Mouse (Mus musculus): Measurements from ENCODE around the gene Cpxm1. TPM values are rescaled to one million over a fixed set of nuclear protein-coding genes. Genes with fewer than 3 reads are reported as not detected.

The Cpxm1 gene
- total RNA-seq (2022), result 1 to 10 TPM; 1.1 to 2.7 (median 2.4) TPM

DNA sequence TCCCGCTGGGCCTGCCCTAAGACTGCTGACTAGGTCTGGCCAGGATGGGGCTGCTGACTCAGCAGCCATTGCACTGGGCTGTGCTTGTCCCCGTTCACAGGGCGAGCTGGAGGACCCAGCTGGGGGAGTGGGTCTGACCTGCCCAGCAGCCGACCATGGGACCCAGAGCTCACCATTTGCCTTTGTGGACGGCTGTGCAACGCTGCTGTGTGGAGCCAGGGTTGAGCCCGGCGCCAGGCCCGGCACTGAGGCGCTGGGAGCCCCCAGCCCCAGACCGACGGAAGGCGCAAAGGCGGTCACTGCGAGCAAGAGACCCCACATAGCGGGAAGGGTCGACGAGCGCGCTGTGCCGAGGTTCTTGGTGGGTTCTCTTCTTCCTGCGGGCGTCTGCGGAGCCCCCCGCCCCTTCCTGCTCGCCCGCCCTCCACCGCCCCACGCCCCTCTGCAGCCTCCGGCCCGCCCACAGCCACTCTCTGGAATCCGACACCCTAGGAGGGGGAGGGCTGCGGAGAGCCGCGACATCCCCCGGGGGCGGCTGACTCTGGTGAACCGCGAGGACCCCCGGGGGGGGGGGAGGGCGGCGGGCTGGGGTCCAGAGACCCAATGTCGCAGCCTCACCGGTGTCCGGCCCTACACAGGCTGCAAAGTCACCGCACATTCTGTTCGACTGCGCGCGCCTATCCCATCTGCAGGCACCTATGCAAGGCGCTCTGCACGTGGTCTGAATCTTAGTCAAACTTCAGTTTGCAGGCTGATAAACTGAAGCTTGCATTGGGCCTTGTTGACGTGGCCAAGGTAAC, at the start of gene Cpxm1:
Gene Cpxm1 (minus strand): TSS at position 389 of the 800 bp plus-strand sequence.
- no peak for DNase-seq (ENCODE audit: low spot score in 2 of 2)

DNA sequence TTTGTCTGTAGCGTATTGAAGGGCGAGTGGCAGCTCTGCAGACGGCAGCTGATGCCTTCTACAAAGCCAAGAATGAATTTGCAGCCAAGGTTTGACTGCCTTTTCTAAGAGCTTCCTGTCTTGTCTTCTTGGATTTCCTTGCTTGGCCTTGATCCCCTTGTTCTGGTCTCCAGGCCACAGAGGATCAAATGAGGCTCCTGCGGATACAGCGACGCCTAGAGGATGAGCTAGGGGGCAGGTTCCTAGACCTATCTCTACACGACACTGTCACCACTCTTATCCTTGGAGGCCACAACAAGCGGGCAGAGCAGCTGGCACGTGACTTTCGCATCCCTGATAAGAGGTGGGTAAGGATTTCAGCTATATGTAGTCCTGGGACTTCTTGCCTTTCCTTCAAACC, 44.8 kb upstream of the Cpxm1 start:
- no peak for DNase-seq (ENCODE audit: low spot score in 2 of 2)

DNA sequence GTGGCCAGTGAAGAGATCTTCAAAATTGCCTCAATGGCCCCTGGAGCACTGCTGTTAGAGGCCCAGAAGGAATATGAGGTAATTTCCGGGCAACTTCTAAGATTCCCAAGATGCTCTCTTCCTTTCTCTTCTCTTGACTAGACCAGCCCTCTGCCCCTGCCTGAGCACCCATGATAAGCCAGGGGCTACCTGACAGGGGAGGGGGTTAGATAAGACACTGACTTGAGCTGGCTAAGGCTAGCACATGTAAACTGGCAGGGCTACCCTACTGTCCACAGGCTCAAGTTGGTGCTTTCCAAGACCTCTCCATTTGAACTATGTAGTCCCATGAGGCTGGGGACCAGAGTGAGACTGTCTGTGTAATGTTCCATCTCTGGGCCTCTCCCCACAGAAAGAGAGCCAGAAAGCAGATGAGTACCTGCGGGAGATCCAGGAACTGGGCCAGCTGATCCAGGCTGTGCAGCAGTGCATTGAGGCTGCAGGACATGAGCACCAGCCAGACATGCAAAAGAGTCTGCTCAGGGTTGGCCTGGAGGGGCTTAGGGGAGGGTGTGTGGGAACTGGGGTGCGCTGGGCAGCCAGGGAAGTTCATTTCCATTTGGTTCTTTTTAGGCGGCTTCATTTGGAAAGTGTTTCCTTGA, 42.6 kb upstream of the Cpxm1 start:
- no peak for DNase-seq (ENCODE audit: low spot score in 2 of 2)

DNA sequence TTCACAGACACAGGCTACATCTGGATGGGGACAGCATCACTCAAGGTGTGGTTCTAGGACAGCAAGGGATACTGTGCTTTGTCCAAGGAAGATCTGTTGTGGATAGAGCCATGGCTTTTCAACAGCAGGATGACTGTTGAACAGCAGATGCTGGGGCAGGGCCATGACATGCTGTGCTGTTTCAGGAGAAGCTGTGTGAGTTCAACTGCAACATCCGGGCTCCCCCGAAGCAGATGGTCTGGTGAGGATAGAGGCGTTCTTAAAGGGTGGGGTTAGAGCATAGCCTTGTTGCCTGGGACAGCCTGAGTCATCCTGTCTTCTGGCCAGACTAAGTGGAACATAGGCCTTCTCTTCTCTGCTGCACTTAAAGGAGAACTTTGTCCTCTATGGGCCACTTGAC, 41.5 kb upstream of the Cpxm1 start:
- DNase-seq (ENCODE audit: low spot score in 2 of 2), result no peak

DNA sequence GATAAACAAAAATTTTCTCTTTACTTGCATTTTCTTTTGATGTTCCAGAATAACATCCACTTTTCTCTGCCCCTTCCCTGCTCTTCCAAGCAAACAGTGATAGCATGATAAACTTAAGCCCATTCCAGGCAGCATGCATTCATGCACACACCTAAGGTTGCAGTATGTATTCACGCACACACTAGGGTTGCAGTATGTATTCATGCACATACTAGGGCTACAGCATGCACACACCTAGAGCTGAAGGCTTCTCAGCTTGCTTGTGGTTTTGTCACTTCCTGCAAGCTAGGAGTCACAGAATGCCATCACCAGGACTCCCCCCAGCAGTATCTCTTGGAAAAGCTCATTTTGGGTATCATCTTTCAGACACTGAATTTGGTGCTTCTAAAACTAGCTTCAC, 39.4 kb upstream of the Cpxm1 start:
- no peak for DNase-seq (ENCODE audit: low spot score in 2 of 2)

DNA sequence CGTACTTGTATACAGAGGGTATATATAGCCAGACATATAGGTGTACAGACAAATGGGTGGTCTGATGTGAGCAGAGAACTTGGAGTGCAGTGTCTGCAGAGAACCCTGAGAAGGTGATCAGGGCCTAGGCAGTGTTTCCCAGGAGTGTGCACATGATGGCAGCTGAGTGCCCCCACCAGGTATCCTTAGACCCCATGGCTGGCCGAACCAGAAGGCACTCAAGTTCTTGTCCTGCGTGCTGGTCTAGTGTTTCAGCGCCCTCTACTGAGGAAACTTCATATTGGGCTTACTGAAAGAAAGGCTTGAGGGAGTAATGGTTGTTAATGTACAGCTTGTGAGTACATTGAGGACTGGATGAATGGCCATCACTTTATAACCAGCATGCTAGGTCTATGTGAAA, 35.8 kb upstream of the Cpxm1 start:
- no peak for DNase-seq (ENCODE audit: low spot score in 2 of 2)

DNA sequence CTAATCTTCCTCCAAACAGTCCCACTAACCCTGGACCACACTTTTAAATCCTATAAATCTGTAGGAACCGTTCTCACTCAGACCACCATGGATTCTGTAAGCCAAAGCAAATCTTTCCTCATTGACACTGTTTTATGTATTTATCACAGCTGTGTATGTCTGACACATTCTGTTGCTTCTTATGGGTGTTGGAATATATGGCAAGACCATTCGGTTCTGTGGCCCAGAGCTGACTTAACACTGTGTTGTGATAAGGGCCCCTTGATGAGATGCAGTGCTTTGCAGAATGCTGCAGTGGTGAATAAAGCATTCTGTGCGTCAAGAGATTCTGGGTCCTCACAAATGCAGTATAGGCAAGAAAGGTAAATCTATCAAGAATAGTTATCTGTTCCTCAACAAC, 34.8 kb upstream of the Cpxm1 start:
- no peak for DNase-seq (ENCODE audit: low spot score in 2 of 2)

DNA sequence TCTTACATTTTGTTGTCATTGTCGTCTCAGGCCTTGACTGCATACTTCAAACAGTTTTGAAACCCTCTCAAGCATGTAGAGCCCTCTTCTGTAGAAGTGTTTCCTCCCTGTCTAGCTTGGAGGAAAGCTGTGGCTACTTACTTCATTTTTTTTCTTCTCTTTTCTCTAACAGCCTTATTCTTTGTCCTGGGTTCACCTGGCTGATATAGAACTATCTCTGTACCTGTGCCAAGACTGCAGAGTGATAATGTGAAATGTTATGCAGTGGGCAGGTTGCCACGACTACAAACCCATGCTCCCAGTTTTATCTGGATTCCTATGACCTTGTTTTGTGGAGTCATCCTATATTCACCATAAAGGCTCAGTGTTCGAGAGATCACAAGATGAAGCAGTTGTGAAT, 33.1 kb upstream of the Cpxm1 start:
- DNase-seq (ENCODE audit: low spot score in 2 of 2), result no peak

DNA sequence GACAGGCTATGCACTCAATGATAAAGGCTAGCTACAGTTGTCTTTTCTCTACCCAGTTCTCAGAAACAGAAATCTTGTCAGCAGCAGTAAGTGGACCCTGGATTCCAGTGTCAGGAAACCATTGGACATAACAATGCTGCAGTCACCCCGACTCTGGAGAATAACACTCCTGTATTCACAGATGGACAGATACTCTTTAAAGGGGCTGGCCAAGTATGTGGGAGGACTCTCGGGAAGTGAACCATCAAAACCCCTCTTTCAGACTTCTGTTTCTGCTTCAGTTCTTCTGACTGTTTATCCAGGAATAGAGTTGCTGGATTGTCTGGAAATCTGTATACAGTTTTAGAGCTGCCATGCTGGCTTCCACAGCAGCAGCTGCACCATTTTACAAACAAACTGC, 32.5 kb upstream of the Cpxm1 start:
- no peak for DNase-seq (ENCODE audit: low spot score in 2 of 2)

DNA sequence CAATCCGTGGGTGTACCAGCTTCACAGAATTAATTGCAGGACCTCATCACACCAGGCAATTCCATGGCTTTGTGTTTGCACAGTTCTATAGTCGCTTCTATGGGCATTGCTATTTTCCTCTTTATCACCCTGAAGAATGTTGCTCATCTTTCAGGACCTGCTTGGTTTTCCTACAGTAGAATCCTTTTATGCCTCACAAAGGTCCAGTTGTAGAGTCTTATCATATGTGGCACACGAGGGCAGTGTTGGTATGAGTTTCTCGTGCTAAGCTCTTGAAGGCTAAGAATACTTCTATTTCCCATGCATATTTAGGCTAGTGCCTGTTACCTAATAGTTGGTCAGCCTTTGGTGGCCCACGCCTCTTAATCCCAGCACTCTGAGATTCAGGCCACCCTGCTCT, 27.7 kb upstream of the Cpxm1 start:
- DNase-seq (ENCODE audit: low spot score in 2 of 2), result no peak

DNA sequence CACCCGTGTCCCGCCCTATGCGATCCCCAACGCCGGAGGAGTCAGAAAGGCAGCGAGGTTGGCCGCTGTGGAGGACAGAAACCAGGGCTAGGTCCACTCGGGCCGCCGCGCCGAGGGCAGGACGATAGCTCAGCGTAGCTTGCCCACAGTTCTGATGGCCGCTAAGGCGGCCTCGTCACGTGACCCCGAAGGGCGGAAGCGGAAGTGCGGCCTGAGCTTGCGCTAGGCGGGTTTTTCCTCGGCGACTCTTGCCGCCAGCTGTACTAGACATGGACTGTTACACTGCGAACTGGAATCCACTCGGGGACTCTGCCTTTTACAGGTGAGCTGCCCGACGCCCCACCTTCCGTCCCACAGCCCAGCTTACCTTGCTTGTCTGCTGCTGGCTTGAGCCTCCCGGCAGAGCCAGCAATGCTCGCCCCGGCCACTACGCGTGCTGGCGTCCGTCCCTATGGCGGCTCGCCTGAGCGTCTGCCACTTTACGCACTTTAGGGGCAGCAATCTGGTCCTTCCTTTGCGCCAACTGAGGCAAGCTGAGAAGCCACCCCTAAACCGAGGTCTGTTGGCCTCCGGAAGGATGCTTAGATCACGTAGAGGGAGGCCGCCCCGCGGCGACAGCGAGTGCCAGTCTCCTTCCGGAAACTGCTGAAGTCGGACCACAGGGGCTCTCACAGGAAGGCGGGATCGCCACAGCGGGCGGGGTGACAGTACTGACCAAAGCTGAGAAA, 26.9 kb upstream of the Cpxm1 start, which contains the start of the genes Vps16 and Pced1a:
Gene Vps16 (plus strand): TSS at position 214 of the 728 bp plus-strand sequence.
Gene Pced1a (minus strand): TSS at position 576 of the 728 bp plus-strand sequence.
- peak; percentile 81 to 87 for DNase-seq (ENCODE audit: low spot score in 2 of 2)

DNA sequence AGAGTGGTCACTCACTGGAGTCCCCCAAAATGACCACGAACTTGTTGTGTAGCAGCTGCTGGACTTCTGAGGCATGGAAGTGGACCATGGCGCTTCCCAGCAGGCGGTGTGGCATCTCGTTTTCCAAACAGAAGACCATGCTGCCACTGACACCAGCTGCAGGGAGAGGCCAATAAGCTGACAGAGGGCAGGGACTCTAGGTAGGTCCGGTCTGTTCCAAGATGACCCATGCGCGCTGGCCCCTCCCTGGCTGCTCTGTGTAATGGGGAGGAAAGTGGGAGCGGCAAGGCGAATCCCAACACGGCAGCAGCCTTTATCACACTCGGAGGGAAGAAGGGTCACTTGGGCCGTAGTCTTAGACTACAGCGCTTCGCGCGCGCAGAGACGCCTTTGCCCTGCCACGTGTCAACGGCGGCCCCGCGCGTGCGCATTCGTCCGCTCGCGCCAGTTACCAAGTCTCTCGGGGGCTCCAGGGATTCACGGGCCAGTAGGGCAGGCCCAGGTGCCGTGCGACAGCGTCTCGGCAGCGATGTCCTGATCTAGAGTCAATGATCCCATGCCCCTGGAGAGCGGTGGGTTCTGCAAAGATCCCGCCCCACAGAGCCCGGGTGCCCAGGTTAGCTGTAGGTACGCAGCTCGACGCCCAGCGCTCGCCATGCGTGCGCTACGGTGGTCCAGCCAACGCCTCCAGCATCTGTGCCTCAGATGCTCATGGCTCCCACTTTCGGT, 26.2 kb upstream of the Cpxm1 start:
- DNase-seq (ENCODE audit: low spot score in 2 of 2), result peak; percentile 48 to 72

DNA sequence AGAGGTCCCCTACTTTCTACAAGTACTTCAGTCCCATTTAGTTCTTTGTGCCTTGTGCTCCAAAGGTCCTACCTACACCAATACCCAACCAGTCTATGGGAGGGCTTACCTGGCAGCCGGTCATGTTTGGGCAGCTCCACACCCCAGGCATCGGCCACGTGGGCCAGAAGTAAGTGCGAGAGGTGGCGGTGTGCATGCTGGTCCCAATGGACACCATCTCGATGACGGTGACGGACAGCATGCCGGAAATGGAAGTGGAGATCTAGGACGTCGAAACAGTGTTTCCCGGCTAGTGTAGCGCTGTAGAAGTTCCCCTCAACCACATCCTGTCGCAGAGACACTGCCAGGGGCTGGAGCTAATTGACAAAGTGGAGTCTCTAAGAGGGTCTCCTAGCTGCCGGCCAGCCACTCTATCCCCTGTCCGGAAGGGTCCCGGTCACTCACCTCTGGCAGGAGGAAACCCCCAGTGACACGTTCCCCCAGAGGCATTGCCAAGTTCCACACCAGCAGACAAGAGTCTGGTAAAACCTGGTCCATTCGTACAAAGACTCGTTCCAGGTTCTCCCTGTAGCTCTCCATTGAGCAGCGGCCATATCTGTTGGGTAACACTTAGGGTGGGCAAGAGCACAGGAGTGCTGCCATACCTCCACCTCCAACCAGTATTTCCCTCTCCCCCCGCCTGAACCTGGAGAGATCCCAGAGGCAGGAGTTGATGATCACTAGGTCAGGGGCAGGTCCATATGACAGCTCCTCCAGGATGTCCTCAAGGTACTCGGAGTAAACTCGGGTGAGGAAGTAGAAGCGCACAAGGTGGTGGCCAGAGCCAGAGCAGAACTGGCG, 24.6 kb upstream of the Cpxm1 start:
- no peak for DNase-seq (ENCODE audit: low spot score in 2 of 2)

DNA sequence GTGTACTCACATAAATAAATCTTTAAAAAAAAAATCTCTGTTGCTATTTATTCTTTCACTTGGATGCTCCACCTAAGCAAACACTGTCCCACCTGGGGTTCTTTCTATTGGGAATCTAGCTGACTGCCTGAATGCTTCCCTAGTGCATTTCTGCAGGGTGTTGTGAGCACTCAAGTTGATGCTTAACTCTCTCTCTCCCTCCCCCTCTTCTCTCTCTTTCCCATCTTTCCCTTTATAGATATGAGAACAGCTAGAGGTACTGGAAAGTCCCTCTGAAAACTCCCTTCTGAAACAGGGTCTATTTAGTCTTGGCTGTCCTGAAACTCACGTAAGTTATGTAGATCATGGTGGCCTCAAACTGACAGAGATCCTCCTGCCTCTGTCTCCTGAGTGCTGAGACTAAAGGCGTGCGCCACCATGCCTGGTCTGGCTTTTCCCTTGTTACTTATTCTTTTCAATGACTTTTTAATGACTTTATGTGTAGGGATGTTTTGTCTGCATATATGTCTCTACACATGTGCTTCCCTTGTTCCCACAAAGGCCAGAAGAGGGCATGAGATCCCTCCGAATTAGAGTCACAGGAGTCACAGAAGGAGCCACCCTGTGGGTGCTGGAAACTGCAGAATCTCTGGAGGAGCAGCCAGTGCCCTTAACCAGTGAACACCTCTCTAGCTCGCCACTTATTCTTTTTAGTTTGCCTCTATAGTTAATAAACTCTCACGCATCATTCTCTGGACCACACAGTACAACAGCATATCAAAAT, 16.9 kb upstream of the Cpxm1 start:
- DNase-seq (ENCODE audit: low spot score in 2 of 2), result no peak

DNA sequence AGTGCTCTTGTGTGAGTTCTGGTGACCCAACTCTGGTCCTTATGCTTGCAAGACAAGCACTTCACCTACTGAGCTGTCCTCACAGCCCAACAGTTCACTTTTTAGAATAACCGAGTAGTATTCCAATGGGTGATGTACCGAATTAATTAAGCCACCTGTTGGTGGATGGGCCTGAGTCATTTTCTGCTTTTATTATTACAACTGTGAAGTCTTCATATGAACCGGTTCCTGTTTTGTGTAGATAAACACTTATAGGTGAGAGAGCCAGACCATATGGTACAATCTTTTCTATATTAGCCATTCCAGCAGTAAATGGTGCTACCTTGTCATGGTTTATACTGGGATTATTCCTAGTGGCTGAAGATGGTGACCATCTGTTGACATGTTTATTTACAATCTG, 15.4 kb upstream of the Cpxm1 start:
- no peak for DNase-seq (ENCODE audit: low spot score in 2 of 2)

DNA sequence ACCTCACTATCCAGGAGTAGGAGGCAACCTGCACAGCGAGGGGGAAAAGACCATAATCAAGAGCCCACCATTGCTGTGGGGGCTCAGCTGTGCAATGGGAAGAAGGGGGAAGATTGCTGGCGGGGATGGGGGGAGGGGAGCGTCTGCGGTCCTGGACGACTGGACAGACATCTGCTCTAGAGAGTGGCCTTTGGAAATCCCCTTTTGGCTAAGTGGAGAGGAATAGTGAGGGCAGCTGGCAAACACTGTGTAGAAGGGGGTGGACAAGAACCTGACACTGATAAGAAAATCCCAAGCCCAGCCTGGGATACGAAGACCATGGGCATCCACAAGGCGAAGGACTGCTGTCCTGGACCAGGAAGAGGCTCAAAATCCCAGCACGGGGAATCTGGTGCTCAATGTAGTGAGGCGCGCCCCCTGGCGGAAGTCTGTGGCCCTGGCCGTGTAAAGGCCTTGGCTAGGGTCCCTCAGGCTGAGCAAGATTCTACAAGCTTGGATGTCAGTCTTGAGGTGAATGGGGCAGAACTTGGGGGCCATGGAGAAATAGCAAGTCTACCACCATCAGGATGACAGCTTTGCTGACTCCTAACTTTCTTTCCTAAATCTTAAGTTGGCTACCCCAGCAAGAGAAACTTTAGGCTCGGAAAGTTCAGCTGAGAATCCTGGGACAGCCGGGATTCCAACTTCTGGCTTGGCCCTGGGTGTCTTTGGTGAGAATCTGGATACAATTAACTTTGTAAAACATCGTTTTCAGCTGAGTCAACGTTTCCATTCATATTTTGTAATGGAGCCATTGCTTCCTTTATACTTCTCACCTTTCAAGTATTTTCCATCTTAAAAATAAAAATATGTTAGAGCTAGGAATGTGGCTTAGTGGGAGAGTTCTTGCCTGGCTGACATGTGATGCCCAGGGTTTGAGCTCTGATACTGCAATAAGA, 14.5 kb upstream of the Cpxm1 start:
- DNase-seq (ENCODE audit: low spot score in 2 of 2), result peak; percentile 73 to 82

DNA sequence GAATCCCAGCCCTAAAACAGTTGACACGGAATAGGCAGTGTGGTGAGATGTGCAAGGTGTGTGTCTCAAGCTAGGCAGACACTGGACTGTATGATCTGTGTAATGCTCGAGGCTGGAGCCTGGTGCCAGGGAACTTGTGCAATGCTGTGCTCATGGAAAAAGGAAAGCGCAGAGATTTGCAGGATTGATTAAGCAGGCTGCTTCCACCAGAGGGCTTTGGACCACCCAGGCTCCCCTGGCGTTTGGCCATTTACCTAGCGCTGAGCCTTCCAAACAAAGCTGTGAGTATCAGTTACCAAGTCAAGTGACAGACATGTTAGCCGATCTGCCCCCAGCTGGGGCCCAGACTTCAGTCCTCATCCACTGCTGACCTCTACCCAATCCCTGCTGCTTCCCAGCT, 10.8 kb upstream of the Cpxm1 start:
- no peak for DNase-seq (ENCODE audit: low spot score in 2 of 2)

DNA sequence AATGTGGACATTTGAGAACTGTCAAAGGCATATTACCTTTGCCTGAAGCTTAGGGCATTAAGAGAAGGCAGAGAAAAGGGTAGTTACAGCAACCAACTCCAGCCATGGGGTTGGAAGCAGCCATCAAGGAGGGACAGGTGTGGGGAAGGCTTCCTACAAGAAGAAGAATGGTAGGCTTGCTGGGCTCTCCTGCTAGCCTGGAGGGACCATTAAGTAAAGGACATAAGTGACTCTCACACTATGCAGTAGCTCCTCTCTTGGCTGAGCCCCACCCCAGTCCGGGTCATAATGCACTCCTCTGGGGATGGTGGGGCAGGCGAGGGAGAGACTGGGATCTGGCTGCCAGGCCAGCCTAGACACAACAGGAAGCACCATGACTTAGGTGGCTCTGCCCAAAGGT, 8.8 kb upstream of the Cpxm1 start, which contains the start of gene Tmem239:
Gene Tmem239 (plus strand): TSS at position 301 of the 400 bp plus-strand sequence.
- DNase-seq (ENCODE audit: low spot score in 2 of 2), result no peak

DNA sequence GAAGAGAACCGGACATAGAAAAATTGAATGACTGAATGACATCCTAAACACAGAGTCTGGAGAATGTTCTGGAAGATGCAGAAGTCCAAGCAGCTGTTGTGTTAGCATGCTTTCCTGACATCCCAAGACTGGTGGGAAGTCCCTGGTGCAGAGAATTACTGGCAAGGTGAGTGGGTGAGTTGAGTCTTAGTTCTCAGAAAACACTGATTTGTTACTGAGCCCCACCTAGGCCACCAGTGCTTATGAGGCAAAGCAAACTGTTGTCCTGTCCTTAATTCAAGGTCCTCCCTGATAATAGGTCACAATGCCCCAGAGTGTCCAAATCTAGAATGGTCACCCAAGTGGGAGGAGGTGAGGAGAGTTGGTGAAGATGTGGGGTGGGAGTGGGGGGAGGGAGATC, 7.6 kb upstream of the Cpxm1 start, which contains the start of the genes Gm28372 and 1700020A23Rik:
Gene Gm28372 (plus strand): TSS at position 301 of the 400 bp plus-strand sequence.
Gene 1700020A23Rik (plus strand): TSS at position 321 of the 400 bp plus-strand sequence.
- DNase-seq (ENCODE audit: low spot score in 2 of 2), result no peak
